Mouse (Mus musculus): Measurements from ENCODE around the gene Prkcd. TPM values are rescaled to one million over a fixed set of nuclear protein-coding genes. Genes with fewer than 3 reads are reported as not detected.

Prkcd gene
- 53.4 and 55.4 TPM in 2 replicates for polyA plus RNA-seq (2015; fragmentation: Nextera tagmentation; extraction: Ambion mirVana)

GRCm38 (mm10) chr14:30625856-30626726, at the start of gene Prkcd:
TSS of gene Prkcd (minus strand) at chr14:30626210.
- H3K4me2 ChIP-seq (ENCODE audit: low read depth, low read length): peak within 1 kb of the TSS; percentile 88
- H3K27ac ChIP-seq (ENCODE audit: low read length): peak within 1 kb of the TSS; percentile 85
- ATAC-seq (ENCODE audit: low read depth): peak; percentile 86
- peak within 1 kb of the TSS; percentile 71 for H3K4me3 ChIP-seq (ENCODE audit: low read length)
- peak within 1 kb of the TSS; percentile 73 for H3K9ac ChIP-seq (ENCODE audit: low read length)
- no peaks in the 10 kb centered on the region for H3K27me3 ChIP-seq (ENCODE audit: control insufficient read depth, insufficient read depth, low read depth, low read length)
- WGBS: under 1% methylated on average over 45 of the region's 71 CpGs
- no peaks in the 10 kb centered on the region for H3K36me3 ChIP-seq (ENCODE audit: control insufficient read depth, insufficient read depth, low read length)
- no peaks in the 10 kb centered on the region for H3K9me3 ChIP-seq (ENCODE audit: control insufficient read depth, low read length)
- H3K4me1 ChIP-seq (replicated peaks; ENCODE audit: control insufficient read depth, insufficient read depth, low read length): peaks cover 37% of the 10 kb centered on the region

- H3K4me2 ChIP-seq (ENCODE audit: low read depth, low read length): no peak overlapping the region
- no peak overlapping the region for H3K9ac ChIP-seq (ENCODE audit: low read length)
- no peaks in the 10 kb centered on the region for H3K27me3 ChIP-seq (ENCODE audit: control insufficient read depth, insufficient read depth, low read depth, low read length)
- 57% methylated on average over 6 of the region's 6 CpGs for whole genome bisulfite sequencing
- H3K4me1 ChIP-seq (replicated peaks; ENCODE audit: control insufficient read depth, insufficient read depth, low read length): no peaks in the 10 kb centered on the region
- H3K4me3 ChIP-seq (ENCODE audit: low read length): no peak overlapping the region
- H3K9me3 ChIP-seq (ENCODE audit: control insufficient read depth, low read length): no peaks in the 10 kb centered on the region
- H3K27ac ChIP-seq (ENCODE audit: low read length): no peak overlapping the region
- peaks cover 4% of the 10 kb centered on the region for H3K36me3 ChIP-seq (ENCODE audit: control insufficient read depth, insufficient read depth, low read length)
- no peak for ATAC-seq (ENCODE audit: low read depth)
Observed at GRCm38 (mm10) chr14:30674947-30675346, 48.9 kb upstream of the Prkcd start.

- peaks cover 16% of the 10 kb centered on the region for H3K36me3 ChIP-seq (ENCODE audit: control insufficient read depth, insufficient read depth, low read length)
- 8% methylated on average over 3 of the region's 3 CpGs for WGBS
- H3K27ac ChIP-seq (ENCODE audit: low read length): no peak overlapping the region
- no peak overlapping the region for H3K9ac ChIP-seq (ENCODE audit: low read length)
- no peaks in the 10 kb centered on the region for H3K4me1 ChIP-seq (replicated peaks; ENCODE audit: control insufficient read depth, insufficient read depth, low read length)
- no peak overlapping the region for H3K4me2 ChIP-seq (ENCODE audit: low read depth, low read length)
- no peak overlapping the region for H3K4me3 ChIP-seq (ENCODE audit: low read length)
- ATAC-seq (ENCODE audit: low read depth): peak; percentile 92
- no peaks in the 10 kb centered on the region for H3K27me3 ChIP-seq (ENCODE audit: control insufficient read depth, insufficient read depth, low read depth, low read length)
- no peaks in the 10 kb centered on the region for H3K9me3 ChIP-seq (ENCODE audit: control insufficient read depth, low read length)
Observed at GRCm38 (mm10) chr14:30671986-30672312, 45.9 kb upstream of the Prkcd start.

- H3K36me3 ChIP-seq (ENCODE audit: control insufficient read depth, insufficient read depth, low read length): peaks cover 21% of the 10 kb centered on the region
- ATAC-seq (ENCODE audit: low read depth): no peak
Observed at GRCm38 (mm10) chr14:30671095-30671985, 45.3 kb upstream of the Prkcd start.

DNA sequence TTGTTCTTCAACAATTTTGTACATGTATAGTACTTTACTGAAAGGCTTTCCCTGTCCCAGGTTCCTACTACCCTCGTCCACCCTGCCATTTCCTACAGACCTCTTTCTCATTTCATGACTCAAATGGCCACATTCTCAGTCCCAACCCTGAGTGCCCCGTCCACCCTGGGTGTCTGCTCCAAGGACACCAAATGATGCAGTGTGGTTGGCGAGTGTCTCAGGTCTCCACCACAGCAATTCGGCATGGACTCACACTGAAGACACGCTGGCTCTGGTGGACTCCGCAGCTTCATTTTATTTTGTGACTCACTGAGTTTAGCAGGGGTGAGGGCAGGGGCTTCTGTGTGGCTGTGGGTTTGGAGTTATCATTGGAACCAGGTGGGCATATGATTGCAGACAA, 44.2 kb upstream of the Prkcd start:
- Histone ChIP-seq H3K27ac (ENCODE audit: low read length) (no peak overlapping the region), H3K9me3 (ENCODE audit: control insufficient read depth, low read length) (no peaks in the 10 kb centered on the region), H3K4me1 (replicated peaks; ENCODE audit: control insufficient read depth, insufficient read depth, low read length) (no peaks in the 10 kb centered on the region), H3K27me3 (ENCODE audit: control insufficient read depth, insufficient read depth, low read depth, low read length) (no peaks in the 10 kb centered on the region), H3K4me3 (ENCODE audit: low read length) (no peak overlapping the region), H3K9ac (ENCODE audit: low read length) (no peak overlapping the region), H3K4me2 (ENCODE audit: low read depth, low read length) (no peak overlapping the region), H3K36me3 (ENCODE audit: control insufficient read depth, insufficient read depth, low read length) (peaks cover 21% of the 10 kb centered on the region)
- no peak for ATAC-seq (ENCODE audit: low read depth)
- WGBS: 92% methylated on average over 6 of the region's 6 CpGs

More at GRCm38 (mm10) chr14:30671095-30671985, 45.3 kb upstream of the Prkcd start:
- 67% methylated on average over 15 of the region's 15 CpGs for WGBS
- Histone ChIP-seq H3K9me3 (ENCODE audit: control insufficient read depth, low read length) (no peaks in the 10 kb centered on the region), H3K27ac (ENCODE audit: low read length) (no peak overlapping the region), H3K27me3 (ENCODE audit: control insufficient read depth, insufficient read depth, low read depth, low read length) (no peaks in the 10 kb centered on the region), H3K4me2 (ENCODE audit: low read depth, low read length) (no peak overlapping the region), H3K4me1 (replicated peaks; ENCODE audit: control insufficient read depth, insufficient read depth, low read length) (no peaks in the 10 kb centered on the region), H3K9ac (ENCODE audit: low read length) (no peak overlapping the region), H3K4me3 (ENCODE audit: low read length) (no peak overlapping the region)

DNA sequence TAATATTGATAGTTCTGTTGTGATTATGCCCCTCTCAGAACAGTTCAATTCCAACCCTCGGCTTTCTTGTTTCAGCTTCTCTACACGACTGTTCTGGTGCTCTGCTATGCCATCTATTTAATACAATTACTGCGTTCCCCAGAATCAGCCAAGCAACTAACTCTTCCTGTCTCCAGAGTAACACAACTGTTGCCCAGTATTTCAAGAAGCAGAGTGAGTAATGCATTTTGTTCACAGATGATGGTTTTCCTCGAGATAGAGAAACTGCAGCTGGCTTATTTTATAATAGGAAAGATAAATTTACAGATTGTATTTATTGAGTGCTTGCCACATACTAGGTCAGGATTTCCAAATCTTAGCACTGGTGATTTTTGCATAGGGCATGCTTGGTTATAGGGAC, 40.6 kb upstream of the Prkcd start:
- no peak for ATAC-seq (ENCODE audit: low read depth)
- no peak overlapping the region for H3K4me3 ChIP-seq (ENCODE audit: low read length)
- peaks cover 30% of the 10 kb centered on the region for H3K36me3 ChIP-seq (ENCODE audit: control insufficient read depth, insufficient read depth, low read length)
- H3K4me2 ChIP-seq (ENCODE audit: low read depth, low read length): no peak overlapping the region
- no peaks in the 10 kb centered on the region for H3K9me3 ChIP-seq (ENCODE audit: control insufficient read depth, low read length)
- 87% methylated on average over 4 of the region's 4 CpGs for WGBS
- H3K27me3 ChIP-seq (ENCODE audit: control insufficient read depth, insufficient read depth, low read depth, low read length): no peaks in the 10 kb centered on the region
- H3K4me1 ChIP-seq (replicated peaks; ENCODE audit: control insufficient read depth, insufficient read depth, low read length): no peaks in the 10 kb centered on the region
- H3K9ac ChIP-seq (ENCODE audit: low read length): no peak overlapping the region
- H3K27ac ChIP-seq (ENCODE audit: low read length): no peak overlapping the region

DNA sequence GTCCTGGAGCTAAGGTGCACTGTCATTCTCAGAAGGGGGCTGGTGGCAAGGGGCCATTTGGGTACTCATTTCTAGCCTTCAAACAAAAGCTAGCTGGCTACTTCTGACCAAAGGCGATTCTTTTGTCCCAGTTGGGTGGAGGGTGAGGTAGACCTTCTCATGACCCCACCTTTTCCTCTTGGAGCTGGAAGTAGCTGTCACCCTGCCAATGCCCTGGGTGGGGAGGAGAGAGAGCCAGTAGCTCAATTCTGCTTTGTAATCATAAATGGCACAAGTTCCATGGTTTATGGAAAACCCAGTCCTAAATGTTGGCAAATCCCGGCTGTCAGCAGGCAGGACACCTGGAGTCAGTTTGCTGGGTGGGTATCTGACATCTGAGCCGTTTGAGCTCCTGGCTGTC, 40.1 kb upstream of the Prkcd start:
- WGBS: 80% methylated on average over 3 of the region's 3 CpGs
- Histone ChIP-seq H3K4me2 (ENCODE audit: low read depth, low read length) (no peak overlapping the region), H3K36me3 (ENCODE audit: control insufficient read depth, insufficient read depth, low read length) (peaks cover 34% of the 10 kb centered on the region), H3K4me1 (replicated peaks; ENCODE audit: control insufficient read depth, insufficient read depth, low read length) (no peaks in the 10 kb centered on the region), H3K9ac (ENCODE audit: low read length) (no peak overlapping the region), H3K27ac (ENCODE audit: low read length) (no peak overlapping the region), H3K9me3 (ENCODE audit: control insufficient read depth, low read length) (no peaks in the 10 kb centered on the region), H3K4me3 (ENCODE audit: low read length) (no peak overlapping the region), H3K27me3 (ENCODE audit: control insufficient read depth, insufficient read depth, low read depth, low read length) (no peaks in the 10 kb centered on the region)
- no peak for ATAC-seq (ENCODE audit: low read depth)

DNA sequence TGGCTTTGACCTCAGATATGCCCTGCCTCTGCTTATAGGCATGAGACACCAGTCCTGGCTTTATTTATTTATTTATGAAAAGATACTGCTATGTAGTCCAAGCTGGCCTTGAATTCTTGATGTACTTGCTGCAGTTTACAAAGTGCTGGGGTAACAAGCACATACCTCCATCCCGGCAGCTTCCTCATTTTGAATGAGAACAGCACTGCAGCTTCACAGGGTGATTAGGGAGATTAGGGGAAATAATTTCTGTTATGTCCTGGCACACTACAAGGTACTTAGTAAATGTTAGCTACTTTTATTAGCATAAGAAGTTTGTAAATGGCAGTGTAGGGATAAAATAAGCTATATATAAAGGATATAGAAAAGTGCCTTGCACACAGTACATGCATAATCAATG, 29.5 kb upstream of the Prkcd start:
- Histone ChIP-seq H3K4me2 (ENCODE audit: low read depth, low read length) (no peak overlapping the region), H3K4me3 (ENCODE audit: low read length) (no peak overlapping the region), H3K9me3 (ENCODE audit: control insufficient read depth, low read length) (no peaks in the 10 kb centered on the region), H3K36me3 (ENCODE audit: control insufficient read depth, insufficient read depth, low read length) (no peaks in the 10 kb centered on the region), H3K4me1 (replicated peaks; ENCODE audit: control insufficient read depth, insufficient read depth, low read length) (peaks cover 3% of the 10 kb centered on the region), H3K27ac (ENCODE audit: low read length) (no peak overlapping the region), H3K27me3 (ENCODE audit: control insufficient read depth, insufficient read depth, low read depth, low read length) (no peaks in the 10 kb centered on the region), H3K9ac (ENCODE audit: low read length) (no peak overlapping the region)
- WGBS: 80% methylated on average over 1 of the region's 1 CpGs
- ATAC-seq (ENCODE audit: low read depth): no peak

- Histone ChIP-seq H3K36me3 (ENCODE audit: control insufficient read depth, insufficient read depth, low read length) (no peaks in the 10 kb centered on the region), H3K27me3 (ENCODE audit: control insufficient read depth, insufficient read depth, low read depth, low read length) (no peaks in the 10 kb centered on the region), H3K9ac (ENCODE audit: low read length) (peak overlapping the region; percentile 96), H3K9me3 (ENCODE audit: control insufficient read depth, low read length) (no peaks in the 10 kb centered on the region), H3K4me3 (ENCODE audit: low read length) (peak overlapping the region; percentile 78), H3K27ac (ENCODE audit: low read length) (peak overlapping the region; percentile 78), H3K4me2 (ENCODE audit: low read depth, low read length) (peak overlapping the region; percentile 52), H3K4me1 (replicated peaks; ENCODE audit: control insufficient read depth, insufficient read depth, low read length) (peaks cover 3% of the 10 kb centered on the region)
- ATAC-seq (ENCODE audit: low read depth): no peak
- WGBS: 30% methylated on average over 4 of the region's 4 CpGs
Observed at GRCm38 (mm10) chr14:30654691-30655228, 28.8 kb upstream of the Prkcd start.
